Mouse (Mus musculus) cortical plate, adult 2 months (tissue): ENCODE measurements around the gene Epas1. TPM values are rescaled to one million over a fixed set of nuclear protein-coding genes. Genes with fewer than 3 reads are reported as not detected.

Experiments used
- H3K27ac ChIP-seq: fragments of 200-500 bp; 2 replicates; pipeline ENCODE4 v1.5.1; 2012; ENCODE audit warnings: low read length, control low read depth, inconsistent platforms; ENCODE audit not compliant: insufficient read depth
- H3K4me1 ChIP-seq: fragments of 200-500 bp; 2 replicates; pipeline ENCODE4 v1.6.1; 2011; ENCODE audit warnings: low read length; ENCODE audit not compliant: control insufficient read depth, insufficient read depth
- H3K4me3 ChIP-seq: fragments of 200-500 bp; 2 replicates; pipeline ENCODE4 v1.5.1; 2011; ENCODE audit warnings: mild to moderate bottlenecking, low read length, control low read depth; ENCODE audit not compliant: insufficient read depth
- CTCF ChIP-seq: fragments of 200-500 bp; IDR thresholded peaks from 2 replicates; pipeline ENCODE4 v1.5.1; 2011; ENCODE audit warnings: mild to moderate bottlenecking, control low read depth, low read length; ENCODE audit not compliant: insufficient read depth; ENCODE audit errors: extremely low read depth
- POLR2A ChIP-seq: fragments of 200-500 bp; IDR thresholded peaks from 2 replicates; pipeline ENCODE4 v1.6.1; 2011; ENCODE audit warnings: mild to moderate bottlenecking, low read length, control low read depth; ENCODE audit not compliant: insufficient read depth; ENCODE audit errors: extremely low read depth
- polyA plus RNA-seq: library from polyadenylated mRNA; depleted of rRNA; stranded (reverse); fragments of >200 nt; gene quantifications from 2 replicates; pipeline ENCODE4 v1.2.3, GENCODE M21; 2012

The Epas1 gene
- polyA plus RNA-seq, 1 experiment = 76.0 TPM

DNA sequence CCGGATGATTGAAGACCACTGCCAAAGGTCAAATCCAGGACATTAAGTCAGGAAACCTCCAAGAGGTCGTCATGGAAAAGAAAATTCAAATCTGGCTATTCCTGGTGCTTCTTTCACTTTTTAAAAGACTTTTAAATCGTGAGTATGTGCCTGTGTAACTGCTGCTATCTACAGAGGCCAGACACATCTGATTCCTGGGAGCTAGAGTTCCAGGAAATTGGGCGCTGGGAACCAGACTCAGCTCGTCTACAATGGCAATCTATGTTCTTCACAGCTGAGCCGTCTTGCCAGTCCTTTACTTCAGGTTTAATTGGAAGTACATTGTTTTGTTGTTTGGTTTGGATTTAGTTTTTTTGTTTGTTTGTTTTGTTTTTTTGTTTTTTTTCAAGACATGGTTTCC lies 22.2 kb upstream of the Epas1 start:
- TF ChIP-seq POLR2A = no peak
- TF ChIP-seq CTCF = no peak
- no peak overlapping the region for H3K27ac ChIP-seq
- H3K4me3 ChIP-seq = no peak overlapping the region
- no peaks in the 10 kb centered on the region for H3K4me1 ChIP-seq

GRCm38 (mm10) chr17:86732024-86732423 lies 21.5 kb upstream of the Epas1 start:
- Histone ChIP-seq H3K4me3 (no peak overlapping the region), H3K4me1 (no peaks in the 10 kb centered on the region), H3K27ac (no peak overlapping the region)
- TF ChIP-seq POLR2A (no peak), CTCF (no peak)

DNA sequence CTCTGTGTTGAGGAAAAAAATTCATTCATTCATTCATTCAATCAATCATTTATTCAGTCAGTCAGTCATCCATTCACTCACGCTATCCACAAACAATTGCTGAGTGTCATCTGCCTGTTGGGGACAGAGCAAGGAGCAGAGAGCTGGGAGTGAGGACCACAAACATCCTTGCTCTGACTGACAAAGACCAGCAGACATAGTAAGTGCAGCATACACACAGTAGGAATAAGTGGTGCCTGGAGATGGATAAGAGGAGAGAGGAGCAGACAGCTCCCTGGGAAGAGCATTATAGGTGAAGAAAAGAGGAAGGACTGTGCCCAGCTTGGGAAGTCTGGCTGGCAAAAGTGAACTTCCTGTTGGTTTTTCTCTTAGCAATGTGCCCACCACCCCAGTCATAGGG lies 21.0 kb upstream of the Epas1 start:
- 0 out of 2 replicates have a peak overlapping the region, but pooled peaks have one; percentile 25 for H3K27ac ChIP-seq
- H3K4me1 ChIP-seq = no peaks in the 10 kb centered on the region
- no peak overlapping the region for H3K4me3 ChIP-seq
- TF ChIP-seq POLR2A = no peak
- TF ChIP-seq CTCF = no peak

- Histone ChIP-seq H3K4me3 (no peak overlapping the region), H3K27ac (no peak overlapping the region; the same call in 1 of the 2 replicates), H3K4me1 (no peaks in the 10 kb centered on the region)
- TF ChIP-seq POLR2A (no peak), CTCF (no peak)
Observed at GRCm38 (mm10) chr17:86733644-86734043, 19.9 kb upstream of the Epas1 start.

- no peaks in the 10 kb centered on the region for H3K4me1 ChIP-seq
- H3K4me3 ChIP-seq = no peak overlapping the region
- no peak overlapping the region for H3K27ac ChIP-seq
- no peak for TF ChIP-seq POLR2A
- TF ChIP-seq CTCF = no peak
Observed at GRCm38 (mm10) chr17:86738477-86738876, 15.0 kb upstream of the Epas1 start.

DNA sequence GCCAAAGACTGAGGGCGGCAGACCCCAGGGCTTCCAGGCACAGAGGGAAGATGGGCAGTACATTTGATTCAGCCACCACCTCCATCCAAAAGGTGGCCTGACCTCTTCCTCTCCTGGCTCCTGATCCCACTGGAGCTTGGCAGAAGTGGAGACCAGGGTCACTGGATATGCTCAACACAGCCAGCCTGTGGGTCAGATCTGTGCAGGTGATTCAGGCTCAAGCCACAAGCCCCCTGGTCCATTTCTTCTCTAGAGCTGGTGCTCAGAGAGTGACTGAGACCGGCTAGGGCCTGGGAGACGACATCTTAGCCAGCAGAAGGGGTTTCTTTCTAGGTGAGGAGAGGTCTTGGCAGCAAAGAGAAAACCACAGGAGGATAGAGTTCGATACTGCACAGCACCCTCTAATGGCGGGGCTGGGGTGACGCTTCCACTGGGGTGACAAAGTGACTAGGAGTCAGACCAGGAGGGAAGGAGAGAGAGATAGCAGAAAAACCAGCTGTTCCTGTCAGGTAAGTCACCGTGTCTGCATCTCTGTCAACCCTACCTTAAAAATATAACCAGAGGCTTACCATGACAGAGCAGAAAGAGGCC lies 10.1 kb upstream of the Epas1 start:
- H3K4me3 ChIP-seq = no peak overlapping the region
- H3K4me1 ChIP-seq = no peaks in the 10 kb centered on the region
- TF ChIP-seq POLR2A (no peak), CTCF (peak; percentile 17; the same call in 1 of the 2 replicates)
- H3K27ac ChIP-seq = no peak overlapping the region

DNA sequence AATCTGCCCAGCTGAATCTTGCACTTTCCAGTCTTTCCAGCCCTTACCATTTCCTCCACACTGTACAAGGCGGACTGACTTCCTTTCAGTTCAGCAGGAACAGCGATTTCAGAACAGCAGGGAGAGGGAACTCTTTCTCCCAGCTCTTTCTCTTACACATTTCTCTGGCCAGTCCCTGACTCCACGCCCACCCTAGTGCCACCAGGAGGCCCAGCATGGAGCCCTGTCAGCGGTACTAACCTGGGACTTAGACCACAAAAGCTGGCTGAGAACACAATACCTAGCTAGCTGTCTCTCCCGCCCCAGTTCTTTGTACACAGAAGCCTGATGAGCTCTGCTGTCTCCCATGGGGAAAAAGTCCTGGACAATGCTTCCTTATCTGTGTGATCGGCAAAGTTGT lies 8.6 kb upstream of the Epas1 start:
- Histone ChIP-seq H3K4me1 (no peaks in the 10 kb centered on the region), H3K27ac (no peak overlapping the region), H3K4me3 (no peak overlapping the region)
- TF ChIP-seq CTCF = no peak
- TF ChIP-seq POLR2A = no peak

- no peak for TF ChIP-seq POLR2A
- no peak for TF ChIP-seq CTCF
- H3K27ac ChIP-seq = no peak overlapping the region
- no peaks in the 10 kb centered on the region for H3K4me1 ChIP-seq
- H3K4me3 ChIP-seq = no peak overlapping the region
Observed at GRCm38 (mm10) chr17:86751373-86751871, 2.1 kb upstream of the Epas1 start.

- Histone ChIP-seq H3K27ac (peak overlapping the region; percentile 48), H3K4me3 (peak overlapping the region; percentile 66), H3K4me1 (no peaks in the 10 kb centered on the region)
- TF ChIP-seq CTCF (no peak), POLR2A (no peak)
Observed at GRCm38 (mm10) chr17:86753931-86754805, 668 bp downstream of the Epas1 start.
